Mouse (Mus musculus) spleen, adult 2 months (tissue): Measurements from ENCODE around the gene Hpf1.
A peak's percentile ranks its signal among the peaks of the same experiment; 100 is the strongest.

Source experiments
- CTCF ChIP-seq: fragments of 200-500 bp; IDR thresholded peaks from 2 replicates; pipeline ENCODE4 v1.5.1; 2011; ENCODE audit warnings: mild to moderate bottlenecking, inconsistent platforms; ENCODE audit not compliant: insufficient read depth, insufficient read length, insufficient replicate concordance; ENCODE audit errors: extremely low read depth
- POLR2A ChIP-seq: fragments of 200-500 bp; IDR thresholded peaks from 2 replicates; pipeline ENCODE4 v1.6.1; 2011; ENCODE audit warnings: low read depth, low read length, inconsistent platforms

- TF ChIP-seq POLR2A (no peak), CTCF (peak; percentile 55; the same call in 1 of the 2 replicates)
These were observed 24.6 kb upstream of the Hpf1 start for GRCm38 (mm10) chr8:60865504-60866114.
